Mouse (Mus musculus) mature B cell (primary cell): Measurements from ENCODE around the gene Nubp2.

Experiments
- in situ Hi-C: fragments of 300-500 bp; cut with MboI; formaldehyde crosslinking; loops from 2 replicates; pipeline ENCODE4 v1.14.3; 2019

Gene Nubp2

GRCm38 (mm10) chr17:24894061-24894994 lies 8.2 kb upstream of the Nubp2 start:
- in situ Hi-C loops, result no loop called here

GRCm38 (mm10) chr17:24893276-24893675 lies 7.1 kb upstream of the Nubp2 start:
- in situ Hi-C loops, result no loop called here

GRCm38 (mm10) chr17:24892785-24893184 lies 6.6 kb upstream of the Nubp2 start:
- in situ Hi-C loops, result no loop called here

- in situ Hi-C loops, result no loop called here
These were observed 5.2 kb upstream of the Nubp2 start for GRCm38 (mm10) chr17:24891321-24891720.

GRCm38 (mm10) chr17:24890151-24891092 lies 4.3 kb upstream of the Nubp2 start:
- in situ Hi-C loops, result no loop called here

- in situ Hi-C loops, result no loop called here
These were observed 2.7 kb upstream of the Nubp2 start for GRCm38 (mm10) chr17:24888862-24889261.

GRCm38 (mm10) chr17:24887291-24888080 lies 1.3 kb upstream of the Nubp2 start:
- in situ Hi-C loops, result no loop called here

GRCm38 (mm10) chr17:24886932-24887271 lies 753 bp upstream of the Nubp2 start:
- in situ Hi-C loops, result no loop called here

- in situ Hi-C loops, result no loop called here
These were observed 604 bp downstream of the Nubp2 start for GRCm38 (mm10) chr17:24885356-24886133.

GRCm38 (mm10) chr17:24884391-24884790 lies 1.8 kb downstream of the Nubp2 start:
- in situ Hi-C loops, result no loop called here

- in situ Hi-C loops, result no loop called here
These were observed 4.3 kb downstream of the Nubp2 start for GRCm38 (mm10) chr17:24881738-24882440.

GRCm38 (mm10) chr17:24878531-24878930 lies 7.6 kb downstream of the Nubp2 start:
- in situ Hi-C loops, result no loop called here

GRCm38 (mm10) chr17:24878117-24878397 lies 8.1 kb downstream of the Nubp2 start:
- in situ Hi-C loops, result no loop called here

- in situ Hi-C loops, result no loop called here
These were observed 8.6 kb downstream of the Nubp2 start for GRCm38 (mm10) chr17:24877336-24878116.

GRCm38 (mm10) chr17:24874989-24875388 lies 11.2 kb downstream of the Nubp2 start:
- in situ Hi-C loops, result no loop called here

- in situ Hi-C loops, result no loop called here
These were observed 11.8 kb downstream of the Nubp2 start for GRCm38 (mm10) chr17:24874405-24874745.

- in situ Hi-C loops, result no loop called here
These were observed 12.3 kb downstream of the Nubp2 start for GRCm38 (mm10) chr17:24873695-24874404.

- in situ Hi-C loops, result no loop called here
These were observed 18.2 kb downstream of the Nubp2 start for GRCm38 (mm10) chr17:24867914-24868313.

GRCm38 (mm10) chr17:24865776-24866175 lies 20.4 kb downstream of the Nubp2 start, which contains the start of gene Igfals:
Gene Igfals, plus strand, starts transcription at chr17:24865997.
- in situ Hi-C loops, result no loop called here
